Mouse (Mus musculus): ENCODE results near the gene Mylpf. TPM values are rescaled to one million over a fixed set of nuclear protein-coding genes. Genes with fewer than 3 reads are reported as not detected.

Gene Mylpf
- total RNA-seq, 1 experiment, result 498 TPM

DNA sequence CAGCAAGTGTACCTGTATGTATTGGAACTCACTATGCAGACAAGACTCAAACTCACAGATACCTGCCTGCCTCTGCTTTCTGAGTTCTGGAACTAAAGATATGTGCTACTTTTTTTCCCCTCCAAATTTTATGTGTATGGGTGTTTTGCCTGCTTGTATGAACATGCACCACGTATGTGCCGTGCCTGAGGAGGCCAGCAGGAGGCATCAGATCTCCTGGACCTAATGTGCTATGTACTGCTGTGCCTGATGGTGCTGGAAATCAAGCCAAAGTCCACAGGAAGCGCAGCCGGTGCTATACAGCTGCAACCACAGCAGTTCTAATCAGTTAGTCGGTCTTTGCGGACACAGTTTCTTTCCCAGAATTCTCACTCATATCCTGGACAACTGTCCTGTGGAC is 24.9 kb upstream of the Mylpf start:
- DNase-seq (ENCODE audit: low read depth, low spot score), result no peak
- TF ChIP-seq CHD2 (IDR thresholded peaks at IDR 0.05; ENCODE audit: low read depth, low read length) (no peak), ZNF384 (IDR thresholded peaks at IDR 0.05; ENCODE audit: low read depth, low read length) (no peak), ZC3H11A (IDR thresholded peaks at IDR 0.05; ENCODE audit: borderline replicate concordance, low read depth, low read length) (no peak), MAFK (IDR thresholded peaks at IDR 0.05; ENCODE audit: insufficient read depth, low read depth, low read length) (no peak), HCFC1 (IDR thresholded peaks at IDR 0.05; ENCODE audit: borderline replicate concordance, insufficient read depth, low read length) (no peak)
- H3K9ac ChIP-seq (ENCODE audit: insufficient read depth, low read depth, low read length, poor library complexity, severe bottlenecking), result no peak overlapping the region
- peaks cover 2 to 5% of the 10 kb centered on the region in 2 experiments; a peak in 2 of 4 replicates for H3K4me1 ChIP-seq (ENCODE audit: control insufficient read depth in 2 of 2, insufficient read depth in 2 of 2, low read length in 2 of 2, poor library complexity in 1 of 2)
- no peaks in the 10 kb centered on the region for H3K36me3 ChIP-seq (ENCODE audit: control insufficient read depth, insufficient read depth, low read length, poor library complexity, severe bottlenecking)
- H3K9me3 ChIP-seq (ENCODE audit: control insufficient read depth, insufficient read depth, low read depth, low read length), result no peaks in the 10 kb centered on the region
- in situ Hi-C loops (cut with MboI; ENCODE audit: low sequenced_read_pairs in 2 of 2, unreplicated experiment in 2 of 2), result no loop called here
- H3K27ac ChIP-seq (ENCODE audit: insufficient read depth, low read depth, low read length, poor library complexity, severe bottlenecking), result no peak overlapping the region
- H3K4me3 ChIP-seq (ENCODE audit: insufficient read depth in 1 of 2, low read depth in 1 of 2, low read length in 2 of 2, poor library complexity in 1 of 2, severe bottlenecking in 1 of 2), result no peak overlapping the region

DNA sequence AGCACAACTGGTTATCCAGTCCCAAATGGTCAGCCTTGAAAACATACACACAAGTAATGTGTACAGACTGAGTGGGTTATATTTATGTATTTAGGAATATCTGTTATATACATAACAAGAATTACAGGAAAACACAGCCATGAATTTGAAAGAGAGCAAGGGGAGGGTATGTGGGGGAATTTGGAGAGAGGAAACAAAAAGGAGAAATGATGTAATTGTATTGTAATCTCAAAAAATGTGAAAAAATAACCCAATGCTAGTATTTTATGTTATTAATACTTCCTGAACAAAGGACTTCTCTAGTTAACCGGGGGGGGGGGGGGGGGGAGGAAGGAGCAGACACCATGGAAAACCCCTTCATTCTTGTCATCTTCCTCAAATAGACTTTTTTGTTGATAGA is 24.0 kb upstream of the Mylpf start:
- no peak for DNase-seq (ENCODE audit: low read depth, low spot score)
- Histone ChIP-seq H3K36me3 (ENCODE audit: control insufficient read depth, insufficient read depth, low read length, poor library complexity, severe bottlenecking) (no peaks in the 10 kb centered on the region), H3K4me3 (ENCODE audit: insufficient read depth in 1 of 2, low read depth in 1 of 2, low read length in 2 of 2, poor library complexity in 1 of 2, severe bottlenecking in 1 of 2) (no peak overlapping the region), H3K4me1 (ENCODE audit: control insufficient read depth in 2 of 2, insufficient read depth in 2 of 2, low read length in 2 of 2, poor library complexity in 1 of 2) (peaks cover 2 to 7% of the 10 kb centered on the region in 2 experiments; a peak in 2 of 4 replicates), H3K27ac (ENCODE audit: insufficient read depth, low read depth, low read length, poor library complexity, severe bottlenecking) (no peak overlapping the region), H3K9me3 (ENCODE audit: control insufficient read depth, insufficient read depth, low read depth, low read length) (no peaks in the 10 kb centered on the region), H3K9ac (ENCODE audit: insufficient read depth, low read depth, low read length, poor library complexity, severe bottlenecking) (no peak overlapping the region)
- TF ChIP-seq ZNF384 (IDR thresholded peaks at IDR 0.05; ENCODE audit: low read depth, low read length) (no peak), MAFK (IDR thresholded peaks at IDR 0.05; ENCODE audit: insufficient read depth, low read depth, low read length) (no peak), ZC3H11A (IDR thresholded peaks at IDR 0.05; ENCODE audit: borderline replicate concordance, low read depth, low read length) (no peak), HCFC1 (IDR thresholded peaks at IDR 0.05; ENCODE audit: borderline replicate concordance, insufficient read depth, low read length) (no peak), CHD2 (IDR thresholded peaks at IDR 0.05; ENCODE audit: low read depth, low read length) (no peak)
- in situ Hi-C loops (cut with MboI; ENCODE audit: low sequenced_read_pairs in 2 of 2, unreplicated experiment in 2 of 2), result no loop called here

DNA sequence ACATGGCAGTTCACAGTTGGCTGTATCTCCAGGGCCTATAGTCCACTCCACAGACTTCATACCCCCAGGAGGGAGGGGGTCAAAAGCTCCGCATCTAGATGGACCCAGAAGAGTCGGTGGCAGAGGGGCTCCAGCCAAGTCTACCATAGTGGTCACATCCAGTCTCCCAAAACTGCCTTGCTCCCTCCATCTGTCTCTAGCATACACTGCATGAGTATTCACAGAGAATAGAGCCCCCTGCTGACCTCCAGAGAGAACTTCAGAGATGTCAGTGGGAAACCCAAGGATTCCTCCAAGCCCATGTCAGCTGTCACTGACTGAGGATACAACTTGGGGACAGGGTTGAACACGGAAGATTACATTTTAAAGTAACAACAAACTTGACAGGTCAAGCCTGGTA is 23.1 kb upstream of the Mylpf start:
- H3K4me3 ChIP-seq (ENCODE audit: insufficient read depth in 1 of 2, low read depth in 1 of 2, low read length in 2 of 2, poor library complexity in 1 of 2, severe bottlenecking in 1 of 2), result no peak overlapping the region
- TF ChIP-seq ZNF384 (IDR thresholded peaks at IDR 0.05; ENCODE audit: low read depth, low read length) (no peak), HCFC1 (IDR thresholded peaks at IDR 0.05; ENCODE audit: borderline replicate concordance, insufficient read depth, low read length) (no peak), ZC3H11A (IDR thresholded peaks at IDR 0.05; ENCODE audit: borderline replicate concordance, low read depth, low read length) (no peak), CHD2 (IDR thresholded peaks at IDR 0.05; ENCODE audit: low read depth, low read length) (no peak), MAFK (IDR thresholded peaks at IDR 0.05; ENCODE audit: insufficient read depth, low read depth, low read length) (no peak)
- peaks cover 2 to 7% of the 10 kb centered on the region in 2 experiments; a peak in 2 of 4 replicates for H3K4me1 ChIP-seq (ENCODE audit: control insufficient read depth in 2 of 2, insufficient read depth in 2 of 2, low read length in 2 of 2, poor library complexity in 1 of 2)
- in situ Hi-C loops (cut with MboI; ENCODE audit: low sequenced_read_pairs in 2 of 2, unreplicated experiment in 2 of 2), result no loop called here
- no peaks in the 10 kb centered on the region for H3K9me3 ChIP-seq (ENCODE audit: control insufficient read depth, insufficient read depth, low read depth, low read length)
- no peak overlapping the region for H3K27ac ChIP-seq (ENCODE audit: insufficient read depth, low read depth, low read length, poor library complexity, severe bottlenecking)
- no peak overlapping the region for H3K9ac ChIP-seq (ENCODE audit: insufficient read depth, low read depth, low read length, poor library complexity, severe bottlenecking)
- DNase-seq (ENCODE audit: low read depth, low spot score), result peak; percentile 60
- H3K36me3 ChIP-seq (ENCODE audit: control insufficient read depth, insufficient read depth, low read length, poor library complexity, severe bottlenecking), result no peaks in the 10 kb centered on the region

DNA sequence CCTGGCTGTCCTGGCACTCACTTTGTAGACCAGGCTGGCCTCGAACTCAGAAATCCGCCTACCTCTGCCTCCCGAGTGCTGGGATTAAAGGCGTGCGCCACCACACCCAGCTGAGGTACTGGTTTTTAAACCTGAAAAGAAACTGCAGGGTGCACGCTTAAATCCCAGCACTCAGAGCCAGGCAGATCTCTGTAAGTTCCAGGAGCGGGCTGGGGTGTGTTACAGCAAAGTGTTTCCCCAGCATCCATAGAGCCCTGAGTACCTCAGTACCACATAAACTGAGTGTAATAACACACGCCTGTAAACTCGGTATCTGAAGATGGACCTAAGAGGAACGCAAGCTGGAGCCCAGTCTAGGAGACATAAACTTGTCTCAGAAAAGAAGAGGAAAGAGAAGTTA is 21.3 kb upstream of the Mylpf start:
- Histone ChIP-seq H3K9me3 (ENCODE audit: control insufficient read depth, insufficient read depth, low read depth, low read length) (no peaks in the 10 kb centered on the region), H3K4me1 (ENCODE audit: control insufficient read depth in 2 of 2, insufficient read depth in 2 of 2, low read length in 2 of 2, poor library complexity in 1 of 2) (peaks cover 2 to 7% of the 10 kb centered on the region in 2 experiments; a peak in 3 of 4 replicates), H3K9ac (ENCODE audit: insufficient read depth, low read depth, low read length, poor library complexity, severe bottlenecking) (no peak overlapping the region), H3K36me3 (ENCODE audit: control insufficient read depth, insufficient read depth, low read length, poor library complexity, severe bottlenecking) (peaks cover 7% of the 10 kb centered on the region), H3K27ac (ENCODE audit: insufficient read depth, low read depth, low read length, poor library complexity, severe bottlenecking) (no peak overlapping the region; the same call in 1 of the 2 replicates), H3K4me3 (ENCODE audit: insufficient read depth in 1 of 2, low read depth in 1 of 2, low read length in 2 of 2, poor library complexity in 1 of 2, severe bottlenecking in 1 of 2) (no peak overlapping the region)
- in situ Hi-C loops (cut with MboI; ENCODE audit: low sequenced_read_pairs in 2 of 2, unreplicated experiment in 2 of 2), result no loop called here
- TF ChIP-seq MAFK (IDR thresholded peaks at IDR 0.05; ENCODE audit: insufficient read depth, low read depth, low read length), result no peak
- TF ChIP-seq ZNF384 (IDR thresholded peaks at IDR 0.05; ENCODE audit: low read depth, low read length), result 0 out of 2 replicates have a peak, but pooled peaks have one; percentile 6
- no peak for DNase-seq (ENCODE audit: low read depth, low spot score)
